Mouse (Mus musculus) mouse embryonic stem cell (cell line): ENCODE measurements at regions not wholly inside any gene's neighbourhood (a gene's known extent, or its start where the extent isn't known, plus 50 kb on each side); places are given as distances from the start of the nearest gene placed in this dataset.

Source experiments
- in situ Hi-C, 2 experiments: fragments of 300-500 bp; cut with MboI; formaldehyde crosslinking; loops; 1 replicate in 1 of 2; 3 replicates in 1 of 2; pipeline ENCODE4 v1.14.3; 2019 to 2020; ENCODE audit warnings: low sequenced_read_pairs in 2 of 2, low pct_unique_long_range_greater_than_20kb in 1 of 2, mixed read lengths in 1 of 2; ENCODE audit not compliant: unreplicated experiment in 1 of 2

- in situ Hi-C loops, result no loop called here
These were observed 119.9 kb downstream of the 1700020N01Rik start for GRCm38 (mm10) chr10:21712828-21713227.

- in situ Hi-C loops, result no loop called here
These were observed 122.5 kb downstream of the 1700020N01Rik start for GRCm38 (mm10) chr10:21715436-21715835.

- in situ Hi-C loops, result no loop called here
These were observed 125.2 kb downstream of the 1700020N01Rik start for GRCm38 (mm10) chr10:21718189-21718588.

GRCm38 (mm10) chr10:21724351-21724750, 131.4 kb downstream of the 1700020N01Rik start:
- in situ Hi-C loops, result no loop called here

GRCm38 (mm10) chr10:21724999-21725398, 132.1 kb downstream of the 1700020N01Rik start:
- in situ Hi-C loops, result no loop called here

- in situ Hi-C loops, result no loop called here
These were observed 141.7 kb upstream of the Sgk1 start for GRCm38 (mm10) chr10:21740256-21740655.

- in situ Hi-C loops, result no loop called here
These were observed 140.4 kb upstream of the Sgk1 start for GRCm38 (mm10) chr10:21741575-21741974.

- in situ Hi-C loops, result no loop called here
These were observed 139.8 kb upstream of the Sgk1 start for GRCm38 (mm10) chr10:21741976-21742745.

- in situ Hi-C loops, result no loop called here
These were observed 138.6 kb upstream of the Sgk1 start for GRCm38 (mm10) chr10:21743396-21743795.

GRCm38 (mm10) chr10:21744341-21744955, 137.5 kb upstream of the Sgk1 start:
- in situ Hi-C loops, result no loop called here

GRCm38 (mm10) chr10:21745940-21746487, 136.0 kb upstream of the Sgk1 start:
- in situ Hi-C loops, result no loop called here

GRCm38 (mm10) chr10:21746713-21747112, 135.3 kb upstream of the Sgk1 start:
- in situ Hi-C loops, result no loop called here

GRCm38 (mm10) chr10:21751326-21751725, 130.7 kb upstream of the Sgk1 start:
- in situ Hi-C loops, result no loop called here

GRCm38 (mm10) chr10:21752392-21752791, 129.6 kb upstream of the Sgk1 start:
- in situ Hi-C loops, result no loop called here

GRCm38 (mm10) chr10:21754763-21755548, 127.0 kb upstream of the Sgk1 start:
- in situ Hi-C loops, result loop anchor here in 1 of 2 experiments (5.0 kb wide), 1 partner anchor 48 kb away; no protein-coding TSS in a partner anchor

GRCm38 (mm10) chr10:21755717-21756116, 126.3 kb upstream of the Sgk1 start:
- in situ Hi-C loops, result loop anchor here in 1 of 2 experiments (5.0 kb wide), 1 partner anchor 48 kb away; no protein-coding TSS in a partner anchor

GRCm38 (mm10) chr10:21756811-21757210, 125.2 kb upstream of the Sgk1 start:
- in situ Hi-C loops, result loop anchor here in 1 of 2 experiments (5.0 kb wide), 1 partner anchor 50 kb away; no protein-coding TSS in a partner anchor

GRCm38 (mm10) chr10:21758122-21758521, 123.9 kb upstream of the Sgk1 start:
- in situ Hi-C loops, result loop anchor here in 1 of 2 experiments (5.0 kb wide), 1 partner anchor 51 kb away; no protein-coding TSS in a partner anchor

- in situ Hi-C loops, result no loop called here
These were observed 119.5 kb upstream of the Sgk1 start for GRCm38 (mm10) chr10:21762516-21762915.
